Mouse (Mus musculus) gastrocnemius, adult 2 months (tissue): Measurements from ENCODE around the gene Lgr4. TPM values are rescaled to one million over a fixed set of nuclear protein-coding genes. Genes with fewer than 3 reads are reported as not detected.
"Not testable (repeated sequence)": the region's sequence is repeated elsewhere in the genome, so short reads cannot be mapped to it uniquely, and the experiment has no call there.

Experiments used
- DNase-seq: peaks from one replicate; pipeline ENCODE4 v3.0.0; 2022
- H3K27ac ChIP-seq: fragments of 200-600 bp; 2 replicates; pipeline ENCODE4 v1.8.1; 2022; ENCODE audit warnings: mild to moderate bottlenecking
- H3K4me3 ChIP-seq: fragments of 200-600 bp; 2 replicates; pipeline ENCODE4 v1.8.1; 2022; ENCODE audit warnings: mild to moderate bottlenecking, moderate library complexity
- CTCF ChIP-seq: fragments of 200-600 bp; IDR thresholded peaks from 2 replicates; pipeline ENCODE4 v1.8.1; 2022; ENCODE audit warnings: antibody characterized with exemption, mild to moderate bottlenecking, moderate library complexity
- intact Hi-C: fragments of 180-260 bp; cut with DNase I; formaldehyde crosslinking; loops from one replicate; pipeline ENCODE4 v1.15.1; 2025
- long read RNA-seq, 2 experiments: library from polyadenylated mRNA; stranded (forward); transcript quantifications; one replicate each; pipeline ENCODE4 v2.0.0; 2021
- total RNA-seq, 2 experiments: library from RNA; stranded (reverse); gene quantifications; 2 replicates each; pipeline ENCODE4 v1.2.3; 2021

Gene Lgr4
- total RNA-seq: 10 to 100 TPM; 28.9 to 30.4 TPM
- long read RNA-seq, experiment 1, full-length matches to known transcripts: 17 of 19 reads
- long read RNA-seq, experiment 1, partial matches to known transcripts: 1 of 19 reads
- long read RNA-seq, experiment 1, other reads (novel, unspliced or antisense): 1 of 19 reads
- long read RNA-seq, experiment 2, full-length matches to known transcripts: 13 of 22 reads
- long read RNA-seq, experiment 2, partial matches to known transcripts: 4 of 22 reads
- long read RNA-seq, experiment 2, other reads (novel, unspliced or antisense): 5 of 22 reads

- intact Hi-C loops: loop anchor here (2.0 to 5.0 kb wide), 3 partner anchors 40 to 101 kb away; no protein-coding TSS in a partner anchor
- Histone ChIP-seq H3K4me3 (peak within 1 kb of the TSS; percentile 97), H3K27ac (peak within 1 kb of the TSS; percentile 91)
- TF ChIP-seq CTCF: peak; percentile 17; the same call in 1 of the 2 replicates
- peak; percentile 97 for DNase-seq
These were observed at the start of gene Lgr4 for GRCm38 (mm10) chr2:109917496-109918413. Gene Lgr4, plus strand, starts transcription at chr2:109917647.

GRCm38 (mm10) chr2:109879429-109879828 lies 38.0 kb upstream of the Lgr4 start:
- DNase-seq, H3K4me3 ChIP-seq, H3K27ac ChIP-seq, intact Hi-C loops: not testable (repeated sequence)

GRCm38 (mm10) chr2:109881111-109881510 lies 36.3 kb upstream of the Lgr4 start:
- H3K4me3 ChIP-seq: no peak overlapping the region
- DNase-seq: no peak
- no peak overlapping the region for H3K27ac ChIP-seq
- intact Hi-C loops: loop anchor here (10.0 kb wide), 2 partner anchors 146 to 186 kb away; no protein-coding TSS in a partner anchor
- TF ChIP-seq CTCF: no peak

GRCm38 (mm10) chr2:109881625-109882024 lies 35.8 kb upstream of the Lgr4 start:
- no peak for DNase-seq
- TF ChIP-seq CTCF: no peak
- intact Hi-C loops: loop anchor here (10.0 kb wide), 2 partner anchors 147 to 187 kb away; no protein-coding TSS in a partner anchor
- Histone ChIP-seq H3K27ac (no peak overlapping the region), H3K4me3 (no peak overlapping the region)

- TF ChIP-seq CTCF: no peak
- Histone ChIP-seq H3K27ac (no peak overlapping the region), H3K4me3 (no peak overlapping the region)
- no peak for DNase-seq
- intact Hi-C loops: loop anchor here (10.0 kb wide), 2 partner anchors 149 to 189 kb away; no protein-coding TSS in a partner anchor
These were observed 33.3 kb upstream of the Lgr4 start for GRCm38 (mm10) chr2:109884106-109884505.

- Histone ChIP-seq H3K27ac (peak overlapping the region; percentile 43; the same call in 1 of the 2 replicates), H3K4me3 (no peak overlapping the region)
- peak; percentile 60 for DNase-seq
- intact Hi-C loops: loop anchor here (10.0 kb wide), 2 partner anchors 150 to 190 kb away; no protein-coding TSS in a partner anchor
- no peak for TF ChIP-seq CTCF
These were observed 32.9 kb upstream of the Lgr4 start for GRCm38 (mm10) chr2:109884507-109884906.

- Histone ChIP-seq H3K27ac (peak overlapping the region; percentile 97), H3K4me3 (peak overlapping the region; percentile 98)
- no peak for DNase-seq
- peak; percentile 21; the same call in 1 of the 2 replicates for TF ChIP-seq CTCF
- intact Hi-C loops: no loop called here
These were observed 27.4 kb upstream of the Lgr4 start for GRCm38 (mm10) chr2:109890068-109890467.

GRCm38 (mm10) chr2:109890597-109890996 lies 26.9 kb upstream of the Lgr4 start, which contains the start of gene Lin7c:
Gene Lin7c, plus strand, starts transcription at chr2:109890853.
- DNase-seq: peak; percentile 97
- no peak for TF ChIP-seq CTCF
- intact Hi-C loops: no loop called here
- Histone ChIP-seq H3K4me3 (peak within 1 kb of the TSS; percentile 98), H3K27ac (peak within 1 kb of the TSS; percentile 97)

GRCm38 (mm10) chr2:109891031-109891430 lies 26.4 kb upstream of the Lgr4 start:
- intact Hi-C loops: no loop called here
- Histone ChIP-seq H3K27ac (peak overlapping the region; percentile 97), H3K4me3 (peak overlapping the region; percentile 98)
- no peak for DNase-seq
- TF ChIP-seq CTCF: no peak

GRCm38 (mm10) chr2:109891471-109891870 lies 26.0 kb upstream of the Lgr4 start:
- intact Hi-C loops: no loop called here
- Histone ChIP-seq H3K4me3 (peak overlapping the region; percentile 98), H3K27ac (peak overlapping the region; percentile 97)
- DNase-seq: no peak
- TF ChIP-seq CTCF: no peak

GRCm38 (mm10) chr2:109896311-109896710 lies 21.1 kb upstream of the Lgr4 start:
- H3K27ac ChIP-seq: no peak overlapping the region
- intact Hi-C loops: no loop called here
- H3K4me3 ChIP-seq: no peak overlapping the region
- DNase-seq: no peak
- peak; percentile 51 for TF ChIP-seq CTCF

GRCm38 (mm10) chr2:109902869-109903268 lies 14.6 kb upstream of the Lgr4 start:
- Histone ChIP-seq H3K27ac (no peak overlapping the region), H3K4me3 (no peak overlapping the region)
- DNase-seq: no peak
- TF ChIP-seq CTCF: no peak
- intact Hi-C loops: loop anchor here (5.0 to 10.0 kb wide), 3 partner anchors 94 to 664 kb away; partner anchors contain the start of gene Fibin
